Mouse (Mus musculus): ENCODE measurements around the gene Tmem232. TPM values are rescaled to one million over a fixed set of nuclear protein-coding genes. Genes with fewer than 3 reads are reported as not detected.
A peak's percentile ranks its signal among the peaks of the same experiment; 100 is the strongest.
"Not testable (repeated sequence)": the region's sequence is repeated elsewhere in the genome, so short reads cannot be mapped to it uniquely, and the experiment has no call there.

The Tmem232 gene
- polyA plus RNA-seq, 1 experiment from 2014 or later = not detected

DNA sequence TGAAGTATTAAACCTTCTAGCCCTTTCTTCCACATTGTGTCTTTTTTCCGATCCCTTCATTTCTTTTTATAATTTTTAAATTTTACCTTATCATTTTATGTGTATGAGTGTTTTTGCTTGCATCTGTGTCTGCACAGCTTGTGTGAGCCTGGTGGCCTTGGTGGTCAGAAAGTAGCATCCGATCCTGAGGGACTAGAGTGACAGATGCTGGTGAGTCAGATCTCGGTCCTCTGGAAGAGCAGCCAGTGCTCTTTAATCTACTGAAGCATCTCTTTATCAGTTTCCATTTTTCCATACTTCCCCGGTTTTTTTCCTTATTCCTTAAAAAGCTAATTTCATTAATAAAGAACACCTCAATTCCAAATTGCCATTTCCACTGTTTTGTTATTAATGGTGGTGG, 9.8 kb upstream of the Tmem232 start:
- Histone ChIP-seq H3K36me3 (ENCODE audit: control insufficient read depth, insufficient read depth, low read length) (no peaks in the 10 kb centered on the region), H3K4me3 (ENCODE audit: low read length) (no peak overlapping the region), H3K27me3 (ENCODE audit: control insufficient read depth, insufficient read depth, low read length) (no peaks in the 10 kb centered on the region), H3K4me2 (replicated peaks; ENCODE audit: low read depth, low read length) (no peak overlapping the region), H3K9ac (ENCODE audit: low read depth, low read length) (no peak overlapping the region), H3K27ac (ENCODE audit: low read depth, low read length) (no peak overlapping the region), H3K9me3 (ENCODE audit: control insufficient read depth, low read length) (no peaks in the 10 kb centered on the region), H3K4me1 (ENCODE audit: control insufficient read depth, insufficient read depth, low read length) (no peaks in the 10 kb centered on the region)
- WGBS = 90% methylated on average over 4 of the region's 4 CpGs
- ATAC-seq (ENCODE audit: low FRiP score, low TSS enrichment) = no peak

DNA sequence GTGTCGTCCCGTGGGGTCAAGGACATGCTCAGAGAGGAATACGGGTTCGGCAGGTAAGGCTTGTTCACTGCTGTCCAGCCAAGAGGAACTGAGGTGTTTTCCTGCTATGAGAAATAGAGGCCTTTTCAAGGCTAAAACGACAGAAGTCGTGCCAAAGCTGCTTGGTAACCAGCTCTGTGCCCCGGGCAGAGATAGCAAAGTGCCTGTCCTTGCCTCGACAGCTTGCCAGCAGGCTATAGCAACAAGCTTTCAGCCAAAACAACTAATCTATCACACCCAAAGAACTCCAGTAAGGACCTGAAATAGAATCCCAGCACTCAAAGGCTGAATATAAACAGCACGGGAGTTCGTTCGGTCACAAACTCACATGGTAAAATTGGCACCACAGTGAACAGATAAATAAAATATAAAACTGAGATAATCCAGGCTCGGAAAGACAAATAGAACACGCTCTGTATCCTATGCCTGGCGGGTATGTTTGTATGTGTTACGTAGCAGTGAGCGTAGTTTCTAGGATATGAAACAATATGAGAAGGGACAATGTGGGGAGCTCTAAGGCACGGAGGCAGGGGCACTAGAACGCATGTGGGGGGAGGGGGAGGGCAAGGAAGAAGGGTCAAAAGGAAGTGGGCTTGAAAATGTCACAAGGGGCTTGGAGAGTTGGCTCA, 8.2 kb upstream of the Tmem232 start:
- no peak for ATAC-seq (ENCODE audit: low FRiP score, low TSS enrichment)
- no peak overlapping the region for H3K9ac ChIP-seq (ENCODE audit: low read depth, low read length)
- H3K4me3 ChIP-seq (ENCODE audit: low read length) = no peak overlapping the region
- WGBS = 78% methylated on average over 18 of the region's 18 CpGs
- no peak overlapping the region for H3K27ac ChIP-seq (ENCODE audit: low read depth, low read length)
- H3K4me2 ChIP-seq (replicated peaks; ENCODE audit: low read depth, low read length) = no peak overlapping the region
- H3K36me3 ChIP-seq (ENCODE audit: control insufficient read depth, insufficient read depth, low read length) = no peaks in the 10 kb centered on the region
- H3K4me1 ChIP-seq (ENCODE audit: control insufficient read depth, insufficient read depth, low read length) = no peaks in the 10 kb centered on the region
- no peaks in the 10 kb centered on the region for H3K9me3 ChIP-seq (ENCODE audit: control insufficient read depth, low read length)
- no peaks in the 10 kb centered on the region for H3K27me3 ChIP-seq (ENCODE audit: control insufficient read depth, insufficient read depth, low read length)

DNA sequence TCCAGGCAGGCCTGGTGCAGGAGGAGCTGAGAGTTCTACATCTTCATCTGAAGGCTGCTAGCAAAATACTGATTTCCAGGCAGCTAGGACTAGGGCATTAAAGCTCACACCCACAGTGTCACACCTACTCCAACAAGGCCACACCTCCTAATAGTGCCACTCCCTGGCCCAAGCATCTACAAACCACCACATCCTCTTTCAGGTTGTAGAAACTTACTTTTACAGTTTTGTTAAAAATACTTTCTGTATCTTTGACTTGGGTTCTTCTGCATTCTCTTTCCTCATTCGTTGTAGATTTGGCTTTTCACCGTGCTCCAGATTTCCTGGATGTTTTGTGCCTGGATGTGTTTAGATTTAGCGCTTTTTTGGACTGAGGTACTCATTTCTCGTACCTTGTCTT, 5.6 kb upstream of the Tmem232 start:
- not testable (repeated sequence) for H3K4me2 ChIP-seq (replicated peaks; ENCODE audit: low read depth, low read length); H3K27me3 ChIP-seq (ENCODE audit: control insufficient read depth, insufficient read depth, low read length); ATAC-seq (ENCODE audit: low FRiP score, low TSS enrichment); H3K9ac ChIP-seq (ENCODE audit: low read depth, low read length); H3K4me1 ChIP-seq (ENCODE audit: control insufficient read depth, insufficient read depth, low read length); H3K36me3 ChIP-seq (ENCODE audit: control insufficient read depth, insufficient read depth, low read length); H3K27ac ChIP-seq (ENCODE audit: low read depth, low read length); H3K4me3 ChIP-seq (ENCODE audit: low read length); H3K9me3 ChIP-seq (ENCODE audit: control insufficient read depth, low read length)
- 97% methylated on average over 4 of the region's 4 CpGs for WGBS

DNA sequence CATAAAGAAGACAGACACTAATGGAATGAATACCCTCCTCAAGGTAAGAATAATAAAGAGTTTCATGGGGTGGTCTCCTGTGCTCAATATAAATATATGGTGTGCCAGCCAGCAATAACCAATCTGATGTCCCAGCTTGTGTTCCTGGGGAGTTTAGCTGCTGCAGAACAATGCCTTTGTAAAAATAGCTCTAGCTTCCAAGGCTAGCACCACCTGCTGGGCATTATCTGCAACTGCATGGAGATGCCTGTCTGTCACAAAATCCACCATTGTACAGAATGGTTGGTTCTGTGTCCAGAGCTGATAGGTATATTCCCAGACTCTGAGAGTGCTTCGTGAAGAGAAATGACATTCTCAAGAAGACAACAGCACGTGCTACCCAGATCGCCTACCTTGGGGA, 4.4 kb downstream of the Tmem232 start:
- Histone ChIP-seq H3K4me3 (ENCODE audit: low read length) (no peak overlapping the region), H3K27ac (ENCODE audit: low read depth, low read length) (no peak overlapping the region), H3K9ac (ENCODE audit: low read depth, low read length) (no peak overlapping the region), H3K4me1 (ENCODE audit: control insufficient read depth, insufficient read depth, low read length) (no peaks in the 10 kb centered on the region), H3K9me3 (ENCODE audit: control insufficient read depth, low read length) (no peaks in the 10 kb centered on the region), H3K27me3 (ENCODE audit: control insufficient read depth, insufficient read depth, low read length) (no peaks in the 10 kb centered on the region), H3K4me2 (replicated peaks; ENCODE audit: low read depth, low read length) (no peak overlapping the region), H3K36me3 (ENCODE audit: control insufficient read depth, insufficient read depth, low read length) (no peaks in the 10 kb centered on the region)
- WGBS = 16% methylated on average over 3 of the region's 3 CpGs
- ATAC-seq (ENCODE audit: low FRiP score, low TSS enrichment) = peak; percentile 60; the same call in 1 of the 2 replicates

DNA sequence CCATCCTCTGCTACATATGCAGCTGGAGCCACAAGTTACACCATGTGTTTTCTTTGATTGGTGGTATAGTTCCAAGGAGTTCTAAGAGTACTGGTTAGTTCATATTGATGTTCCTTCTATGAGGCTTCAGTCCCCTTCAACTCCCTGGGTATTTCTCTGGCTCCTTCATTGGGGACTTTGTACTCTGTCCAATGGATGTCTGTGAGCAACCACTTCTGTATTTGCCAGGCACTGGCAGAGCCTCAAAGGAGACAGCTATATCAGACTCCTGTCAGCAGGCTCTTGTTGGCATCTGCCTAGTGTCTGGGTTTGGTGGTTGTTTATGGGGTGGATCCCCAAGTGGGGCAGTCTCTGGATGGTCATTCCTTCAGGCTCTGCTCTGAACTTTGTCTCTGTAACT, 8.2 kb downstream of the Tmem232 start:
- not testable (repeated sequence) for H3K4me2 ChIP-seq (replicated peaks; ENCODE audit: low read depth, low read length); ATAC-seq (ENCODE audit: low FRiP score, low TSS enrichment); H3K27ac ChIP-seq (ENCODE audit: low read depth, low read length); H3K9ac ChIP-seq (ENCODE audit: low read depth, low read length); H3K36me3 ChIP-seq (ENCODE audit: control insufficient read depth, insufficient read depth, low read length); H3K4me3 ChIP-seq (ENCODE audit: low read length); H3K27me3 ChIP-seq (ENCODE audit: control insufficient read depth, insufficient read depth, low read length); H3K9me3 ChIP-seq (ENCODE audit: control insufficient read depth, low read length); H3K4me1 ChIP-seq (ENCODE audit: control insufficient read depth, insufficient read depth, low read length)

DNA sequence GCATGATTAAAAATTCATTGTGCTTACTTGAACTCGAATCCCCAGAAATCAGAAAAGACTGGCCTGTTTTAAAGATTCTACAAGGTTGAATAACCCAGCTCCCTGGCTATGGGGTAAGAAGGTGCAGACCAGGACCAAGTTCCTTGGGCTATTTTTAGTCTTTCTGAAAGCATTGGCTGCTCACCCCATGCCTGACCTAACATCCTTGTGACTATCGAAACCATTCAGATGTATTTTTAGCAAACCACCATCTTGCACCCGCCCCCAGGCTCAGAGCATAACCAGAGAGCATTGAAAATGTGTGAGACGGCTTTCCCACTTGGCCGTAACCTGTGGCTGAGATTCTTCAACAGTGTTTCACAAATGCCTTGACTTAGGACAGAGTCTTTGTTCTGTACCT, 13.1 kb downstream of the Tmem232 start:
- no peaks in the 10 kb centered on the region for H3K27me3 ChIP-seq (ENCODE audit: control insufficient read depth, insufficient read depth, low read length)
- no peaks in the 10 kb centered on the region for H3K36me3 ChIP-seq (ENCODE audit: control insufficient read depth, insufficient read depth, low read length)
- H3K4me2 ChIP-seq (replicated peaks; ENCODE audit: low read depth, low read length) = no peak overlapping the region
- no peak overlapping the region for H3K27ac ChIP-seq (ENCODE audit: low read depth, low read length)
- WGBS = 87% methylated on average over 5 of the region's 5 CpGs
- H3K9me3 ChIP-seq (ENCODE audit: control insufficient read depth, low read length) = no peaks in the 10 kb centered on the region
- H3K9ac ChIP-seq (ENCODE audit: low read depth, low read length) = no peak overlapping the region
- H3K4me3 ChIP-seq (ENCODE audit: low read length) = no peak overlapping the region
- H3K4me1 ChIP-seq (ENCODE audit: control insufficient read depth, insufficient read depth, low read length) = no peaks in the 10 kb centered on the region
- no peak for ATAC-seq (ENCODE audit: low FRiP score, low TSS enrichment)

DNA sequence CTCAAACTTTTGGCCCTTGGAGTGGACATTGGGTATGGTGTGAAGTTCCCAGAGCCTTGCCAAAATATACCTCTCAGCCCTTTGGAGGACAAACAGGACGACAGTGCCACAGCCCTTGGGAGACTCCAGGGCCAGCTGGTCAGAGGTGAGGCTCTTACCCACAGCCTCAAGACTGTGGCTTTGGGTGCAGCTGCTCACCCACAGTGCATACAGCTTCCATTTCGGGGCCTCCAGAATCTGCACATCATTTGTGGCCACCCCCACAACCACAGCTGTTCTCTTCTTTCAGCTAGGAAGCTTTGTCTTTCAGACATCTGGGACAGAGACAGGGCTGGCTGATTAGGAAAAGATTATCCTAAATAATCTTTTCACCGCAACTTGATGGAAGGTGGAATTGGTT, 27.1 kb downstream of the Tmem232 start:
- H3K36me3 ChIP-seq (ENCODE audit: control insufficient read depth, insufficient read depth, low read length) = no peaks in the 10 kb centered on the region
- H3K4me3 ChIP-seq (ENCODE audit: low read length) = no peak overlapping the region
- H3K27ac ChIP-seq (ENCODE audit: low read depth, low read length) = no peak overlapping the region
- no peak for ATAC-seq (ENCODE audit: low FRiP score, low TSS enrichment)
- no peaks in the 10 kb centered on the region for H3K27me3 ChIP-seq (ENCODE audit: control insufficient read depth, insufficient read depth, low read length)
- H3K9ac ChIP-seq (ENCODE audit: low read depth, low read length) = no peak overlapping the region
- no peak overlapping the region for H3K4me2 ChIP-seq (replicated peaks; ENCODE audit: low read depth, low read length)
- WGBS = 89% methylated on average over 3 of the region's 3 CpGs
- H3K4me1 ChIP-seq (ENCODE audit: control insufficient read depth, insufficient read depth, low read length) = no peaks in the 10 kb centered on the region
- H3K9me3 ChIP-seq (ENCODE audit: control insufficient read depth, low read length) = no peaks in the 10 kb centered on the region

DNA sequence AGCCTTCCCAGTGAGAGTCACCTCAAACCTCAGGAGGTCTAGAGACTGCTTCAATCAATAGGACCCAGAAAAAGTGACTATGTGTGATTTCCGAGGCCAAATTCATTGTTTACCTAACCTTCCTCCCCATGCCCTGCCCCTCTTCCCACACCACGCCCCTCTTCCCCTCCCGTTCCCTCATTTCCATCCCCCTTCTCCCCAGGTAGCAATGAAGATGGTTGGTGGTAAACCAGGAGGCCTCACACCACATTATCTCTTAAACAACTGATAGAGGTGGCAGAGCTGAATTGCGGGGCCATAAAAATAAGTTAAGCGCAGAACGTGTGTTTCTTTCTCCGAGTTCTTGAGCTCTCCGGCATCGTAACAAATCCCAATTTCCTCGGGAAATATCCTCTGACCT, 55.9 kb downstream of the Tmem232 start:
- WGBS = 19% methylated on average over 10 of the region's 10 CpGs
- ATAC-seq (ENCODE audit: low FRiP score, low TSS enrichment) = no peak
- H3K27ac ChIP-seq (ENCODE audit: low read depth, low read length) = no peak overlapping the region
- H3K27me3 ChIP-seq (ENCODE audit: control insufficient read depth, insufficient read depth, low read length) = no peaks in the 10 kb centered on the region
- H3K36me3 ChIP-seq (ENCODE audit: control insufficient read depth, insufficient read depth, low read length) = no peaks in the 10 kb centered on the region
- no peaks in the 10 kb centered on the region for H3K9me3 ChIP-seq (ENCODE audit: control insufficient read depth, low read length)
- H3K4me1 ChIP-seq (ENCODE audit: control insufficient read depth, insufficient read depth, low read length) = no peaks in the 10 kb centered on the region
- no peak overlapping the region; the same call in 1 of the 2 replicates for H3K4me2 ChIP-seq (replicated peaks; ENCODE audit: low read depth, low read length)
- no peak overlapping the region for H3K4me3 ChIP-seq (ENCODE audit: low read length)
- no peak overlapping the region for H3K9ac ChIP-seq (ENCODE audit: low read depth, low read length)

DNA sequence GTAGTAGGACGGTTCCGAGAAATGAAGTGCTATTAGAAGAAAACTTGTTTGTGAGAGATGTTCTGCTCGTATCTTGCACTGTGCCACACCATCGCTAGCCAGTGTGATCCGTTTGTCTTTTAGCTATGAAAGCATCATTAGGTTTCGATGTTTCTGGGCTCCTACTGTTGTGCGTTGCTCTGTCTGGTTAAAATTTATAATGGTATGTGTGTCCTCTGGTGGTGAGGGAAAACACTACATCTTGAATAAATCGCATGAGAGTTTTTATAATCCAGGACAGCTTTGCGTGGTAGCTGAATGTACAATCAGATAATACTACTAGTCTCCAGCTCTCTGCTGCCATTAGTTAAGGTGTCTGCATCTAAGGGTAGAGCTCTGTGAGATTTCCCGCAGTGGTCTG, 63.8 kb downstream of the Tmem232 start:
- WGBS = 90% methylated on average over 10 of the region's 10 CpGs
- no peak overlapping the region for H3K4me2 ChIP-seq (replicated peaks; ENCODE audit: low read depth, low read length)
- H3K36me3 ChIP-seq (ENCODE audit: control insufficient read depth, insufficient read depth, low read length) = no peaks in the 10 kb centered on the region
- no peaks in the 10 kb centered on the region for H3K9me3 ChIP-seq (ENCODE audit: control insufficient read depth, low read length)
- no peaks in the 10 kb centered on the region for H3K4me1 ChIP-seq (ENCODE audit: control insufficient read depth, insufficient read depth, low read length)
- no peak overlapping the region for H3K27ac ChIP-seq (ENCODE audit: low read depth, low read length)
- ATAC-seq (ENCODE audit: low FRiP score, low TSS enrichment) = no peak
- H3K9ac ChIP-seq (ENCODE audit: low read depth, low read length) = no peak overlapping the region
- H3K4me3 ChIP-seq (ENCODE audit: low read length) = no peak overlapping the region
- H3K27me3 ChIP-seq (ENCODE audit: control insufficient read depth, insufficient read depth, low read length) = no peaks in the 10 kb centered on the region
